Mouse (Mus musculus) limb, embryonic 15.5 days (tissue): ENCODE results near the gene H2-Q2. TPM values are rescaled to one million over a fixed set of nuclear protein-coding genes. Genes with fewer than 3 reads are reported as not detected.
"Not testable (repeated sequence)": the region's sequence is repeated elsewhere in the genome, so short reads cannot be mapped to it uniquely, and the experiment has no call there.

Experiments used
- ATAC-seq: fragments of 200-750 bp; cut with Nextera tagmentation; 2 replicates; pipeline ENCODE4 v1.8.0; 2017; ENCODE audit warnings: low read depth, moderate TSS enrichment; ENCODE audit not compliant: insufficient number of reproducible peaks, low FRiP score, low TSS enrichment
- H3K27ac ChIP-seq: fragments of 300-500 bp; sonication (generic); 2 replicates; pipeline ENCODE4 v1.5.1; 2015; ENCODE audit warnings: moderate library complexity, mild to moderate bottlenecking, inconsistent platforms
- H3K27me3 ChIP-seq: fragments of 300-500 bp; sonication (generic); 2 replicates; pipeline ENCODE4 v1.6.1; 2015; ENCODE audit warnings: inconsistent platforms
- H3K36me3 ChIP-seq: fragments of 300-500 bp; sonication (generic); 2 replicates; pipeline ENCODE4 v1.6.1; 2015; ENCODE audit warnings: inconsistent platforms
- H3K4me1 ChIP-seq: fragments of 300-500 bp; sonication (generic); 2 replicates; pipeline ENCODE4 v1.6.1; 2015; ENCODE audit warnings: inconsistent platforms
- H3K4me2 ChIP-seq: fragments of 300-500 bp; sonication (generic); 2 replicates; pipeline ENCODE4 v1.6.1; 2015; ENCODE audit warnings: mild to moderate bottlenecking, inconsistent platforms
- H3K4me3 ChIP-seq: fragments of 300-500 bp; sonication (generic); 2 replicates; pipeline ENCODE4 v1.5.1; 2015; ENCODE audit warnings: mild to moderate bottlenecking, inconsistent platforms
- H3K9ac ChIP-seq: fragments of 300-500 bp; sonication (generic); 2 replicates; pipeline ENCODE4 v1.6.1; 2015; ENCODE audit warnings: inconsistent platforms
- H3K9me3 ChIP-seq: fragments of 300-500 bp; sonication (generic); 2 replicates; pipeline ENCODE4 v1.6.1; 2016; ENCODE audit warnings: inconsistent platforms
- WGBS: fragments of 180-500 bp; shearing (Covaris S2); methylation state at CpG from one replicate; pipeline ENCODE4 v1.1.7; 2015; 5-methylcytosine and 5-hydroxymethylcytosine counted together
- polyA plus RNA-seq: library from polyadenylated mRNA; unstranded; fragments of >200 nt; fragmentation: Nextera tagmentation; extraction: Ambion mirVana; gene quantifications from 2 replicates; pipeline ENCODE4 v1.2.1, GENCODE M21; 2015

Gene H2-Q2
- 0.20 and 0.29 TPM in 2 replicates for polyA plus RNA-seq

DNA sequence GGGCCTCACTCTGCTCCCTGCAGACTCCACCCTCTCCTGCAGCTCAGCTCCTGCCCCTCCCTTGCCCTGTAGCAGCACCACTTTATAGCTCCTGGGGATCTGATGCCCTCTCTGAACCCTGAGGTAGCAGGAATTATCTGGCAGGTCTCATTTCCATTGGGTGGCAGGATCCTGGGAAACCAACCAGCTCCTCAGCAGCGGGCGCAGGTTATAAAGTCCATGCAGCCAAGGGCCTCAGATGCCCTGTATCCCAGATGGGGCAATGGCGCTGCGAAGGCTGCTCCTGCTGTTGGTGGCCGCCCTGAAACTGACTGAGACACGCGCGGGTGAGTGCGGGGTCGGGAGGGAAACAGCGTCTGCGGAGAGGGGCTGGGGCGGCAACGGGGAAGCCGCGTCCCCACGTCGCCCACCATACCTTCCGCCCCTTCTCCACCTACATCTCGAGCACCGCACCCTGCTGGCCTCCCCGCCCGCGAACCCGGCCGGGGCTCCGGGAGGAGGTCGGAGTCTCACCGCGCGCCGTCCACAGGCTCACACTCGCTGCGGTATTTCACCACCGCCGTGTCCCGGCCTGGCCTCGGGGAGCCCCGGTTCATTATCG lies at the start of gene H2-Q2:
TSS of gene H2-Q2 (plus strand) at position 172 of the 601 bp plus-strand sequence.
- Histone ChIP-seq H3K27me3 (peaks cover 49% of the 10 kb centered on the region), H3K9me3 (no peaks in the 10 kb centered on the region), H3K36me3 (no peaks in the 10 kb centered on the region), H3K4me1 (peaks cover 12% of the 10 kb centered on the region), H3K4me3 (peak within 1 kb of the TSS; percentile 39), H3K4me2 (peak within 1 kb of the TSS; percentile 68), H3K27ac (no peak within 1 kb of the TSS), H3K9ac (no peak within 1 kb of the TSS)
- 1% methylated on average over 39 of the region's 40 CpGs for WGBS
- ATAC-seq = no peak

DNA sequence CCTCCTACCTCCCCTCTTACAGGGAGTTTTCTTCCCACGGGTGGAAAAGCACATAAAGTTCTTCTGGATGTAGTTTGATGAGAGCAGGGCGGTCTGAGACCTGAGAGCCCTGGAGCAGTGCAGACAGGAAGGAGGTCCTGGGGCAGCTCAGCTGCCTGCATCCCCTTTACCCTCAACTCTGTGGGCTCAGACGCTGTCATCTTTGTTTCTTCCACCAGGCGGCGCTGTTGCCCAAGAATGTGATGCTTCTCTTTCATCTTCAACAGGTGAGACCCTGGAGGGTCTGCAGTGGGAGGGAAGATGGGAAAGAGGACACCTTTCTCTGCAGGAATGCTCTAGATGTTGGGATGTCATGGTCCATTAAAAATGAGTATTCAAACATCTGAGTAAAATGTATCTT lies 46.2 kb upstream of the H2-Q2 start:
- ATAC-seq = not testable (repeated sequence)
- WGBS = 3% methylated on average over 5 of the region's 5 CpGs

DNA sequence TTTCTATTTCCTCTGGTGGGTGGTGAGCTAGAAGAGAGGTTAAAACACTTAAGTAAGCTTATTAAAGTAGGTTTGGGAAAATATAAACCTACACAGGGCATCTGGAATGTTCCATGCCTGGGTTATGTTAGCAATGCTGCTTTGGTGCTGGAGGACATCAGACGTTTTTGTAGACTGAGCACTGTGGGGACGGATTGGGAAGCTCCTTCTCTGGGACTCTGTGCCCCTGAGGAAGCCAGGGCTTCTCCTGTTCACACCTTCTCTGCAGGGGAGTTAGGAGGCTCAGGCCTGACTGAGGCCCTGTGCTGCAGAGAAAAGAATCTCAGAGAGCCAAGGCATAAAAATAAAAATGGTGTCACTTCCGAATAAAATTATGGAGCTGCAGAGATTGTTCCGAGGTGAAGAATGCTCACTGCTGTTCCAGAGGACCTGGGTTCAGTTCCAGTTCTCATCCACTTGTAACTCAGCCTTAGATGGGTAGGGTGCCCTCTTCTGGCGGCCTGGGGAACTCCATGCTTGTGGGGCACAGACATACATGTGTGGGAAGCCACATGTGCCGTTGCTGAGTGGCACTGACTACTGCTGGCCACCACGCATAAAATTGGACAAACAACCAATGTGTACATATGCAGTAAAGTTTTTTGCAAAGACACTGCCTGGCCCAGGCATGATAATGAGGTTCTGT lies 41.6 kb upstream of the H2-Q2 start:
- H3K4me3 ChIP-seq, H3K36me3 ChIP-seq, ATAC-seq, H3K27ac ChIP-seq, H3K4me1 ChIP-seq, H3K27me3 ChIP-seq, H3K9me3 ChIP-seq, H3K9ac ChIP-seq, H3K4me2 ChIP-seq: not testable (repeated sequence)
- 85% methylated on average over 7 of the region's 7 CpGs for WGBS

More for the DNA sequence above, 46.2 kb upstream of the H2-Q2 start:
- H3K4me1 ChIP-seq, H3K4me3 ChIP-seq, H3K27ac ChIP-seq, H3K27me3 ChIP-seq, H3K9me3 ChIP-seq, H3K9ac ChIP-seq, H3K4me2 ChIP-seq, H3K36me3 ChIP-seq: not testable (repeated sequence)

DNA sequence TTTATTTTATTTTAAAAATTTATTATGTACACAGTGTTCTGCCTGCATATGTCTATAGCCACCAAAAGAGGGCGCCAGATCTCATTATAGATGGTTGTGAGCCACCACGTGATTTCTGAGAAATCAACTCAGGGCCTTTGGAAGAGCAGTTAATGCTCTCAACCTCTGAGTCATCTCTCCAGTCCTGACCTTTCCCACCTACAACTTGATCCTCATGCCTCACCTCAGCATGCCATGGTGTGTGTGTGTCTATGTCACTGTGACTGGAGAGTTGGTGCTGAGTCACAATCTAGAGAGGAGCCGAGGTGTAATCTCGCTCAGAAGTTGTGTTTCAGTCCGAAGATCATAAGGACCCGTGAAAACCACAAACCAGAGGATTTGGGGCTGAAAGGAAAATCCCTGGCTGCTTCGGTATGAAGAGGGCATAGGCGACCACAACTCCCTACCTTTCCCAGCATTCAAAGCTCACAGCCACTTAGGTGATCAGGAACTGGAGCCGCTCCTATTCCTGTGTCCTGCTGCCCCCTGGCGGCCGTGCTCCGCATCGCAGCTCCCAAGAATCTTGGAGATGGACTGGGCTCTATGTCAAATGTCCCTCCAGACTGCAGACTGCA lies 40.3 kb upstream of the H2-Q2 start:
- WGBS = 24% methylated on average over 13 of the region's 13 CpGs
- Histone ChIP-seq H3K36me3 (no peaks in the 10 kb centered on the region), H3K27me3 (peaks cover 5% of the 10 kb centered on the region; the same call in 1 of the 2 replicates), H3K4me1 (no peaks in the 10 kb centered on the region), H3K4me3 (no peak overlapping the region), H3K9ac (no peak overlapping the region), H3K27ac (no peak overlapping the region), H3K9me3 (no peaks in the 10 kb centered on the region), H3K4me2 (no peak overlapping the region)
- no peak for ATAC-seq

DNA sequence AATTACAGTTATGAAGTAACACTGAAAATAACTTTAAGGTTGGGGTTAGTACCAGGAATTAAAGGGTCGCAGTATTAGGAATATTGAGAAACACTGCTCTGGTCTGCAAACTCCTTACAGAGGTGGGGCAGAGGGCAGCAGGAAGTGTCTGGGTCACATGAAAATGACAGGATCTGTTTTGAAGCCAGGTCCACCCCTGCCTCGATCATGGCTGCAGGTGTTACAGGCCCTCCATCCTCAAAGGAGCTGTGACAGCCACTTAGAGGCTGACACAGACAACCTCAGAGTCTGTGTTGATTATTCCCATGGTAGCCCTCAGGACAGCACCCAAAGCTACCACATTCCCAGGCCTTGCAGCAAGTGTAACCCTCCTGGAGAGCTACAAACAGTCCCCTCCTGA lies 38.8 kb upstream of the H2-Q2 start:
- Histone ChIP-seq H3K4me2 (no peak overlapping the region), H3K36me3 (no peaks in the 10 kb centered on the region), H3K4me3 (no peak overlapping the region), H3K4me1 (no peaks in the 10 kb centered on the region), H3K27me3 (peaks cover 12% of the 10 kb centered on the region; the same call in 1 of the 2 replicates), H3K27ac (no peak overlapping the region), H3K9ac (no peak overlapping the region), H3K9me3 (no peaks in the 10 kb centered on the region)
- 71% methylated on average over 2 of the region's 2 CpGs for WGBS
- no peak for ATAC-seq

DNA sequence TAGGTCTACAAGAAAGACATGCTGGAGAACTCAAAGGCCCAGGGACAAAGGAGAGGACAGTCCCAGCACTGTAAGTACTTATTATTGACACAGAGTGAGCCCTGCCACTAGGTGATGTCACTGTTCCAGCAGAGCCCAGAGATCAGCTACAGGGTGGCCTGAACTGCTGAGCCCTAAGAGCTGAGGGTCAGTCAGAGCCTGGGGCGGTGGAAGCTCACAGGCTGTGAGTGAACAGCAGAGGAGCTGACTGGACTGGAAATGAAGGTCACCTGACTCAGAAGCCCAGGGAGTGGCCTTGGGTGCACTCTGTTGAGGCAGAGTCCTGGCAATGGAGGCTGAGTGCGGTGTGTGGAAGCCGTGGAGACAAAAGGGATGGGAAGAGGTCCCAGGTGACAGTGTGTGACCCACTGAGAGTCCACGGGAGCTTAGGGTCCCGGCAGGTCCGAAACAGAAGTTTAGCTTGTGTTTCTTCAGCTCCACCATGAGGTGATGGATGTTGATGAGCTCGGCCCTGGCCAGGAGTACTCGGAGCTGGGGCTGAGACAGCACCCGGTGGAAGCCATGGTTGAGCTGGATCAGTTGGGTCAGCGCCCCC lies 38.2 kb upstream of the H2-Q2 start:
- WGBS = 84% methylated on average over 10 of the region's 10 CpGs
- no peak for ATAC-seq
- no peak overlapping the region for H3K9ac ChIP-seq

DNA sequence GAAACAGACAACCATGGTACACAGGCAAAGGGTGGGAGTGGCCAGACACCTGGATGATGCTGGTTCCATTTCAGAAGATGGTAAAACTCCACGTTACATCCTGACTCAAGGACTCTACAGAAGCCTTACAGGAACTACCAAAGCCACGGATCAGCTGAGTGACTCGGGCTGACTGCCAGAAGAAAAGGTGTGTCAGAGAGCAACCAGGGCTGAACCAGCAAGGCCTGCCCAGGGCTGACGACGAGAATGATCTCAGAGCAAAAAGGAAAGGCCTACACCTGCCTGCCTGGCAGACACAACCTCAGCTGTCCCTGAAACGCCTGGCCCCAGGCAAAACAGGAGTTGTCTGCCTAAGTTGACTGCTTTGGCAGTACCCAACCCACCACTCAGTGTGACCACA lies 37.6 kb upstream of the H2-Q2 start:
- H3K9me3 ChIP-seq = no peaks in the 10 kb centered on the region
- H3K36me3 ChIP-seq = no peaks in the 10 kb centered on the region
- no peak overlapping the region for H3K4me3 ChIP-seq
- no peak overlapping the region for H3K27ac ChIP-seq
- WGBS = 52% methylated on average over 6 of the region's 6 CpGs
- H3K9ac ChIP-seq = no peak overlapping the region
- no peak for ATAC-seq
- H3K4me2 ChIP-seq = no peak overlapping the region
- peaks cover 15% of the 10 kb centered on the region; the same call in 1 of the 2 replicates for H3K27me3 ChIP-seq
- H3K4me1 ChIP-seq = no peaks in the 10 kb centered on the region

More for the DNA sequence above, 38.2 kb upstream of the H2-Q2 start:
- H3K27me3 ChIP-seq = peaks cover 12% of the 10 kb centered on the region; the same call in 1 of the 2 replicates
- no peak overlapping the region for H3K27ac ChIP-seq
- no peaks in the 10 kb centered on the region for H3K36me3 ChIP-seq
- H3K4me2 ChIP-seq = no peak overlapping the region
- no peak overlapping the region for H3K4me3 ChIP-seq
- no peaks in the 10 kb centered on the region for H3K4me1 ChIP-seq
- H3K9me3 ChIP-seq = no peaks in the 10 kb centered on the region

DNA sequence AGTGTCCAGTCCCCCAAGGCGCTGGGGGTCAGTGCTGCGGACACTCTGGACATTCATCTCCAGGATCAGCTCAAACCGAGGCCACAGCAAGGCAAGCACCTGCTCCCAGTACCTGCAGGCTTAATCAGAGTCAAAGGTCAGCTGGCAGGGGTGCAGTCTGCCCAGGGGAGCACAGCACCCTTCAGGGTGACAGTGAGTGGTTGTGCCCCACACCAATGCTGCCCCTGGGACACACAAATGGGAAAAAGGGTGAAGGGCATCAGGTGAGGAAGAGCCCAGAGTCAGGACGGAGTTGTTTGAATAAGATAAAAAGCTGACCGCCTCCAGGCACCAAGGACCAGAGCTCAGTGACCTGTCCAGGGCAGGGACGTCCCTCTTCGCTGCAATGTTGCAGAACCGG lies 37.1 kb upstream of the H2-Q2 start:
- not testable (repeated sequence) for H3K4me3 ChIP-seq, H3K4me2 ChIP-seq, H3K36me3 ChIP-seq, H3K9me3 ChIP-seq, H3K27ac ChIP-seq, H3K9ac ChIP-seq, H3K4me1 ChIP-seq, ATAC-seq
- peaks cover 15% of the 10 kb centered on the region; the same call in 1 of the 2 replicates for H3K27me3 ChIP-seq
- WGBS = 77% methylated on average over 8 of the region's 8 CpGs

DNA sequence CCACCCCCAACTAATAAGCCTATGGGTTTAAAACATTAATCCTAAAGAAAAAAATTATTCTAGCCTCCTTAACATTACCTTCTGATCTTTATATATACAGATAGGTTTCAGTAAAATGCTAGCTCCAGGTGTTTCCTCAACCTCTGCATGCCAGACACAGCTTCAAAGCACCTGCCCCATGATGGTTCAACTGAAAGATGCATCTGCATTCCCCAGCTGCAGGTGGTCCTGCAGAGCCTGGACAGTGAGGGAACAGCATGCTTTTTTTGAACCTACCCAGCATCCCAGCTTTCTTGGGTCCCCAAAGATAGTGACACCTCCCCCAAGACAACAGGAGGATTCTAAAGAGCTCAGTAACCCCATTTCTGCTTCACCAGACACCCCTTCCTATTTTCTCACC lies 23.4 kb upstream of the H2-Q2 start:
- ATAC-seq = no peak
- Histone ChIP-seq H3K27me3 (peaks cover 50% of the 10 kb centered on the region), H3K4me2 (no peak overlapping the region)

DNA sequence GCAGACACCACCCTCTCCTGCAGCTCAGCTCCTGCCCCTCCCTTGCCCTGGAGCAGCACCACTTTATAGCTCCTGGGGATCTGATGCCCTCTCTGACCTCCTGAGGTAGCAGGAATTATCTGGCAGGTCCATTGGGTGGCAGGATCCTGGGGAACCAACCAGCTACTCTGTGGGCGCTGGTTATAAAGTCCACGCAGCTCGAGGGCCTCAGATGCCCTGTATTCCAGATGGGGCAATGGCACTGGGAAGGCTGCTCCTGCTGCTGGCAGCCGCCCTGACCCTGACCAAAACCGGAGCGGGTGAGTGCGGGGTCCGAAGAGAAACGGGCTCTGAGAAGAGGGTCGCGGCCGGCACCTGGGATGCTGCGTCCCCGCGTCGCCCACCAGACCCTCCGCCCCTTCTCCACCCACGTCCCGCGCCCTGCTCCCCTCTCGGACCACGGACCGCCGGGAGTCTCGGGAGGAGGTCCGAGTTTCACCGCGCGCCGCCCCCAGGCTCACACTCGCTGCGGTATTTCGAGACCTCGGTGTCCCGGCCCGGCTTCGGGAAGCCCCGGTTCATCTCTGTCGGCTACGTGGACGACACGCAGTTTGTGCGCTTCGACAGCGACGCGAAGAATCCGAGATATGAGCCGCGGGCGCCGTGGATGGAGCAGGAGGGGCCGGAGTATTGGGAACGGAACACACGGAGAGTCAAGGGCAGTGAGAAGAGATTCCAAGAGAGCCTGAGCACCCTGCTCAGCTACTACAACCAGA lies 21.5 kb upstream of the H2-Q2 start, which contains the start of gene H2-Q1:
TSS of gene H2-Q1 (plus strand) at position 79 of the 755 bp plus-strand sequence.
- WGBS = 1% methylated on average over 47 of the region's 55 CpGs

More for the DNA sequence above, 23.4 kb upstream of the H2-Q2 start:
- no peak overlapping the region for H3K9ac ChIP-seq
- no peak overlapping the region for H3K27ac ChIP-seq
- H3K36me3 ChIP-seq = no peaks in the 10 kb centered on the region
- H3K4me1 ChIP-seq = peaks cover 10% of the 10 kb centered on the region
- H3K9me3 ChIP-seq = no peaks in the 10 kb centered on the region
- H3K4me3 ChIP-seq = no peak overlapping the region

DNA sequence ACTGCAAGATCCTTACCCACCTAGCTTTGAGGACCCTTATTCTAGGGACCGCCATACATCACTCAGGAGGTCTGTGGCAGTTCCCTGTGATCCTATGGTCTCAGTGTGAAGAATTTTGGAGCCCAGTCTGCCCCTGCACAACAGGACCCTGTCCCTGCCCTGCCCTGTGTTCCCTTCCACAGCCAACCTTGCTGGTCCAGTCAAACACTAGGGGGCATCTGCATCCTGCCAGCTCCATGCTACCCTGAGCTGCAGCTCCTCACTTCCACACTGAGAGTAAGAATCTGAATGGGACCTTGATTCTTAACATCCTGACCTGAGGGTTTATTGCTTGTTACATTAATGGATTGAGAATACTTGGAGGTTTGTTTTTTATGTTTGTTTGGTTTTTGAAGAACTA lies 16.9 kb upstream of the H2-Q2 start:
- WGBS = 61% methylated on average over 1 of the region's 1 CpGs

More for the DNA sequence above, 21.5 kb upstream of the H2-Q2 start, which contains the start of gene H2-Q1:
- no peak within 1 kb of the TSS for H3K9ac ChIP-seq
- no peaks in the 10 kb centered on the region for H3K36me3 ChIP-seq
- ATAC-seq = no peak
- peaks cover 52% of the 10 kb centered on the region for H3K27me3 ChIP-seq
- no peak within 1 kb of the TSS for H3K27ac ChIP-seq
- peak within 1 kb of the TSS; percentile 35 for H3K4me3 ChIP-seq
- peak within 1 kb of the TSS; percentile 56 for H3K4me2 ChIP-seq
- no peaks in the 10 kb centered on the region for H3K9me3 ChIP-seq
- peaks cover 10% of the 10 kb centered on the region for H3K4me1 ChIP-seq

More for the DNA sequence above, 16.9 kb upstream of the H2-Q2 start:
- H3K4me2 ChIP-seq, ATAC-seq, H3K4me3 ChIP-seq, H3K27ac ChIP-seq, H3K36me3 ChIP-seq, H3K9ac ChIP-seq, H3K9me3 ChIP-seq: not testable (repeated sequence)
- H3K27me3 ChIP-seq = peaks cover 33% of the 10 kb centered on the region
- peaks cover 10% of the 10 kb centered on the region for H3K4me1 ChIP-seq
